Mouse (Mus musculus): Measurements from ENCODE around the gene Naxd.

- TF ChIP-seq MAFK (IDR thresholded peaks at IDR 0.05; ENCODE audit: insufficient replicate concordance, low read length) = no peak
- TF ChIP-seq RAD21 (IDR thresholded peaks at IDR 0.05; ENCODE audit: low read depth, low read length) = no peak
These were observed 13.7 kb downstream of the Naxd start for GRCm38 (mm10) chr8:11510971-11511370.
